Comparison of ENCODE assay signal across 12 mouse cellular contexts in the genomic region with DNA sequence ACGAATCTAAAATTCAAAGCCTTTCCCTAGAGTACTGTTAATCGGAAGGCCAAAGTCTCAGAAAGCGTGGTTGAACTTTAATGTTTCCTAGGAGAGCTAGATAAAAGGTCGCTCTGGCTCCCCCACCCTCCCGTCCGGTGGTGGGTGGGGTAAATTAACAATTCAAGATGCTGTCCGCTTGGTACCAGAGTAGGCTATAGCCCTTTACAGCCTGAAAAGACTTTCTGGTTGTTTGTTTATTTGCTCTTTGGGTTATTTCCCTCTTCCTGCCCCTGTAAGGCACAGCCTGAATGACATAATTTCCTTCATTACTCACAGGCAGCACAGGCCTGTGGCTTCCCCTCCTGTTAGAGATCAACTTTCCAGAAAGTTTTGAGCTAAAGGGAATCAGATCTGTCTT. TPM values are rescaled to one million over a fixed set of nuclear protein-coding genes. Genes with fewer than 3 reads are reported as not detected.
DNase-seq lines count a peak whose midpoint lies in the region; ATAC-seq and TF ChIP-seq lines count a peak whose summit lies in the region.
"Had no signal": no experiment of that assay in that cellular context is flagged by ENCODE, and none has a peak within 500 bp of the region (broad histone marks: within the 10 kb centered on the region; RNA-seq: fewer than 3 reads in every experiment).

No protein-coding gene starts in this region.

- H3K9me3 ChIP-seq in lung, embryonic 15.5 days = no peaks in the 10 kb centered on the region
- no peaks in the 10 kb centered on the region for H3K9me3 ChIP-seq in midbrain, postnatal 0 days (ENCODE audit: low read length)
- H3K9me3 ChIP-seq: hindbrain, embryonic 15.5 days; midbrain, embryonic 12.5 days had no signal

- ATAC-seq in lung, embryonic 15.5 days (ENCODE audit: borderline replicate concordance, extremely low read depth, low FRiP score, low TSS enrichment) = no peak
- ATAC-seq in midbrain, postnatal 0 days (ENCODE audit: low FRiP score) = no peak

- WGBS in lung, embryonic 15.5 days = 53% methylated on average over 7 of the region's 7 CpGs
- 64% methylated on average over 7 of the region's 7 CpGs for WGBS in midbrain, postnatal 0 days

- no peak overlapping the region for H3K9ac ChIP-seq in lung, embryonic 15.5 days
- H3K9ac ChIP-seq in midbrain, postnatal 0 days (replicated peaks; ENCODE audit: low read length, poor library complexity, severe bottlenecking) = no peak overlapping the region
- H3K9ac ChIP-seq: hindbrain, embryonic 15.5 days; midbrain, embryonic 12.5 days had no signal

- H3K4me1 ChIP-seq in lung, embryonic 15.5 days = no peaks in the 10 kb centered on the region
- H3K4me1 ChIP-seq in midbrain, postnatal 0 days (ENCODE audit: insufficient read depth, low read length) = no peaks in the 10 kb centered on the region
- H3K4me1 ChIP-seq: hindbrain, embryonic 15.5 days; midbrain, embryonic 12.5 days had no signal

- H3K27ac ChIP-seq in lung, embryonic 15.5 days = peak overlapping the region; percentile 19; the same call in 1 of the 2 replicates
- H3K27ac ChIP-seq in midbrain, postnatal 0 days (ENCODE audit: low read depth, low read length) = no peak overlapping the region
- H3K27ac ChIP-seq: hindbrain, embryonic 15.5 days; midbrain, embryonic 12.5 days had no signal

- no peak overlapping the region for H3K4me2 ChIP-seq in lung, embryonic 15.5 days
- no peak overlapping the region for H3K4me2 ChIP-seq in midbrain, postnatal 0 days (ENCODE audit: low read depth, low read length, poor library complexity, severe bottlenecking)
- H3K4me2 ChIP-seq: hindbrain, embryonic 15.5 days; midbrain, embryonic 12.5 days had no signal

- no peaks in the 10 kb centered on the region for H3K27me3 ChIP-seq in lung, embryonic 15.5 days
- H3K27me3 ChIP-seq in midbrain, postnatal 0 days (ENCODE audit: insufficient read depth, low read length) = no peaks in the 10 kb centered on the region
- H3K27me3 ChIP-seq: hindbrain, embryonic 15.5 days; midbrain, embryonic 12.5 days had no signal

- intact Hi-C loops in heart, postnatal 10 days (cut with DNase I) = no loop called here

- TF ChIP-seq CTCF in midbrain, postnatal 0 days (IDR thresholded peaks at IDR 0.05) = no peak

- no peak for DNase-seq in lung, postnatal 14 days
- DNase-seq in heart, postnatal 10 days = peak; percentile 27 to 28
- DNase-seq in kidney, postnatal 36 days = peak; percentile 72 to 80
- peak; percentile 43 for DNase-seq in yolk sac, embryonic 10.5 days (ENCODE audit: low spot score)
- no peak for DNase-seq in midbrain, postnatal 0 days (ENCODE audit: low spot score)
- no peak for DNase-seq in adrenal gland, postnatal 10 days
- DNase-seq in left cerebral cortex, adult 11 months (ENCODE audit: low spot score) = no peak
- DNase-seq: cerebellum, postnatal 36 days; right cerebral cortex, postnatal 4 days had no signal

- no peak overlapping the region for H3K4me3 ChIP-seq in lung, embryonic 15.5 days
- no peak overlapping the region for H3K4me3 ChIP-seq in midbrain, postnatal 0 days (ENCODE audit: low read depth, low read length)
- H3K4me3 ChIP-seq: hindbrain, embryonic 15.5 days; midbrain, embryonic 12.5 days had no signal

- H3K36me3 ChIP-seq in lung, embryonic 15.5 days = no peaks in the 10 kb centered on the region
- H3K36me3 ChIP-seq in midbrain, postnatal 0 days (ENCODE audit: insufficient read depth, low read length) = no peaks in the 10 kb centered on the region
- H3K36me3 ChIP-seq: hindbrain, embryonic 15.5 days; midbrain, embryonic 12.5 days had no signal

RNA-seq across cellular contexts. Expression of gene Swap70, which starts 31.6 kb away (rescaled TPM):
- 35.4 and 36.1 TPM in 2 replicates for polyA plus RNA-seq in lung, embryonic 15.5 days (2015; fragmentation: Nextera tagmentation; extraction: Ambion mirVana)
- total RNA-seq in heart, postnatal 10 days (2021) = 10 to 100 TPM; 19.8 to 21.5 TPM
- total RNA-seq in midbrain, postnatal 0 days (2014; rRNA removed) = 7.3 and 11.4 TPM in 2 replicates
- 6.3 and 7.0 TPM in 2 replicates for polyA plus RNA-seq in midbrain, postnatal 0 days (2015; fragmentation: Nextera tagmentation; extraction: Ambion mirVana)
- total RNA-seq in adrenal gland, postnatal 10 days (2021) = 10 to 100 TPM; 18.6 to 26.3 TPM

Comparison
In these comparisons a context has a peak if more than half of its experiments do, and no peak if none do; other contexts are left out.
1. DNase-seq: peak in heart, postnatal 10 days (2 of 2), kidney, postnatal 36 days (2 of 2) and yolk sac, embryonic 10.5 days (single experiment); none in lung, postnatal 14 days (single experiment), midbrain, postnatal 0 days (single experiment), adrenal gland, postnatal 10 days (single experiment) and left cerebral cortex, adult 11 months (single experiment).